Mouse (Mus musculus) gastrocnemius, postnatal 10 days (tissue): Measurements from ENCODE around the gene Fbn1. TPM values are rescaled to one million over a fixed set of nuclear protein-coding genes. Genes with fewer than 3 reads are reported as not detected.

Experiments used
- DNase-seq: peaks from one replicate; pipeline ENCODE4 v3.0.0; 2021; ENCODE audit warnings: mixed read lengths
- total RNA-seq, 2 experiments: library from RNA; stranded (reverse); gene quantifications; 2 replicates each; pipeline ENCODE4 v1.2.3; 2021

The Fbn1 gene
- total RNA-seq, 2 experiments from 2014 or later: 212 to 274 TPM

- DNase-seq: no peak
Measured at GRCm38 (mm10) chr2:125334163-125334562, 173.6 kb downstream of the Fbn1 start.

GRCm38 (mm10) chr2:125331581-125331980 is 176.2 kb downstream of the Fbn1 start:
- DNase-seq: no peak

- no peak for DNase-seq
Measured at GRCm38 (mm10) chr2:125330506-125330905, 177.3 kb downstream of the Fbn1 start.

- DNase-seq: no peak
Measured at GRCm38 (mm10) chr2:125325125-125325855, 182.5 kb downstream of the Fbn1 start.

GRCm38 (mm10) chr2:125324455-125324854 is 183.3 kb downstream of the Fbn1 start:
- DNase-seq: no peak

GRCm38 (mm10) chr2:125323347-125323746 is 184.4 kb downstream of the Fbn1 start:
- DNase-seq: no peak

GRCm38 (mm10) chr2:125322581-125322980 is 185.2 kb downstream of the Fbn1 start:
- DNase-seq: no peak

GRCm38 (mm10) chr2:125321071-125321470 is 186.7 kb downstream of the Fbn1 start:
- no peak for DNase-seq

GRCm38 (mm10) chr2:125319651-125320050 is 188.1 kb downstream of the Fbn1 start:
- no peak for DNase-seq

- DNase-seq: no peak
Measured at GRCm38 (mm10) chr2:125318371-125319061, 189.3 kb downstream of the Fbn1 start.

GRCm38 (mm10) chr2:125315203-125315602 is 192.6 kb downstream of the Fbn1 start:
- DNase-seq: no peak

GRCm38 (mm10) chr2:125314169-125314925 is 193.4 kb downstream of the Fbn1 start:
- no peak for DNase-seq

- DNase-seq: no peak
Measured at GRCm38 (mm10) chr2:125309710-125310109, 198.1 kb downstream of the Fbn1 start.

GRCm38 (mm10) chr2:125305671-125306070 is 202.1 kb downstream of the Fbn1 start:
- no peak for DNase-seq

GRCm38 (mm10) chr2:125304746-125305145 is 203.0 kb downstream of the Fbn1 start:
- no peak for DNase-seq

GRCm38 (mm10) chr2:125303764-125304384 is 203.9 kb downstream of the Fbn1 start:
- DNase-seq: no peak

- DNase-seq: no peak
Measured at GRCm38 (mm10) chr2:125302625-125302924, 205.2 kb downstream of the Fbn1 start.

- DNase-seq: no peak
Measured at GRCm38 (mm10) chr2:125301877-125302624, 205.7 kb downstream of the Fbn1 start.

- DNase-seq: no peak
Measured at GRCm38 (mm10) chr2:125298841-125299240, 209.0 kb downstream of the Fbn1 start.

- no peak for DNase-seq
Measured at GRCm38 (mm10) chr2:125295526-125295925, 212.3 kb downstream of the Fbn1 start.

- no peak for DNase-seq
Measured at GRCm38 (mm10) chr2:125293969-125294491, 213.8 kb downstream of the Fbn1 start.

GRCm38 (mm10) chr2:125292616-125293015 is 215.2 kb downstream of the Fbn1 start:
- DNase-seq: no peak
